Mouse (Mus musculus) lung, postnatal 25 days (tissue): ENCODE data around the gene Srms.

Experiments
- DNase-seq: peaks from one replicate; pipeline ENCODE4 v3.0.0; 2022; ENCODE audit warnings: low spot score

The Srms gene

DNA sequence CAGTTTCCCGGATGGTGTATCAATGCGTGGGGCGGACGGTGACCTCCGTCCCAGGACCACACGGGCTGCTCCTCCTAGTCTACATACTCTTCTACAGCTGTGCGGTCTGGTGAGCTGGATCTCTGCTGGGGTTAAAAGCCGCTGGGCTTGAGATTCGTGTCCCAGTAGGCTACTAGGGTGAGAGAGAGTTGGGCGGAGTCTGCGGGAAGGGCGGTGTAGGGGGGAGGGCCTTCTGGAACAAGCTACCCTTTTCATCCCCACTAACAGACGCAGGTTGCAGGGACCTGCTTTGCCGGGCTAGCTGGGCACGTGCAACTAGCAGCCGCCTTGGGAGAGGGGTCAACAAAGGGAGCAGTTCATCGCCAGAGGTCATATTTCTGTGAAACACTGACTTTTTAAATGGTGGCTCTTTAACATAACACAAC is at the start of gene Srms:
Gene Srms, minus strand, starts transcription at position 165 of the 425 bp plus-strand sequence.
- peak; percentile 71 for DNase-seq

DNA sequence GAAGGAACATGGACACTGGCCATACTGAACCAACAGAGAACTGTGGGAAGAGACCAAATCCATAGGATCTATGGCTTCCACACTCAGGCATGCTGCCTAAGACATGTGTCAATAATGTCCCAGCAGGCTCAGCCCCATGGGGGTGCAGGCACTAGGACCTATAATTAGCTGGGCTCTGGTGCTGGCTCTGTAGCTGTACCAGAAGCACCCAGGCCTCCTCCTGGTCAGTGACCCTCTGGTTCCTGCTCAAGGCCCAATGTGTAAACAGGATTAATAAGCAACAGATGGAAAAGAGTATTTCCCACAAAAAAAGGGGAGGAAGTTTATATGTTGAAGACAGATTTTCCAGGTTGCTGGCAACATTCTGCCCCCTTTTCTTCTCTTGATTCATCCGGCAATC is 40.3 kb upstream of the Srms start:
- DNase-seq: no peak

DNA sequence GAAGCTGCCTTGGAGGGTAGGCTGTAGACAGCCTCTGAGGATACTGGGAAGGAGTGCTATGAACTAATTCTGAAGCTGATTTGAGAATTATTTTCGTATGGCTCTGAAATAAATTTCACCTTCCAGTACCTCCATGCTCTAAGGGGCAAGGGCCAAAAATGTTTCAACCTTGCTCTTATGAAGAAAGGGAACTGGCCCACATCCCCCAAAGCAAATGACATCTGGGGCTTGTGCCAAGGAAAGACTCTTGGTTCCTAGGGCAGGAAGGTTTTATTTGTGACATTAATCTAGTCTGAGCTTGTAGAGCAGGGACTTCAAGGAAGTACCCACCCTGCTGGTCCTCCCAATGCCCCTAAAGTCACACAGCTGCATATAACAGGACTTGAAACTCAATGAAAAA is 38.9 kb upstream of the Srms start:
- no peak for DNase-seq

DNA sequence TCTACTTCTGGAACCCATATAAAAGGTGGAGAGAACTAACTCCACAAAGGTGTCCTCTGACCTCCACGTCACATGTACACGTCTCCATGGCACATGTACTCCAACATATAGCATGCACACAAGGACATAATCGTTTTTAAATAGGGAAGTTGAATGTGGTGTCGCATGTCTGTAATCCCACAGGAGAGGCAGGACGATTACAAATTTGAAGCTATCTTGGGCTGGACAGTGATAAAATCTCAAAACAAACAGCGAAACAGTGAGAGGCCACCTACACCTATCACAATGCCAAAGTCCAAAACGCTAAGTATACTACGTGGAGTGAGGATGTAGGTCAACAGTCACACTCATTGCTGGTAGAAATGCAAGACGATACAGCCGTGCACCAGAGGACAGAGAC is 36.2 kb upstream of the Srms start:
- DNase-seq: no peak

DNA sequence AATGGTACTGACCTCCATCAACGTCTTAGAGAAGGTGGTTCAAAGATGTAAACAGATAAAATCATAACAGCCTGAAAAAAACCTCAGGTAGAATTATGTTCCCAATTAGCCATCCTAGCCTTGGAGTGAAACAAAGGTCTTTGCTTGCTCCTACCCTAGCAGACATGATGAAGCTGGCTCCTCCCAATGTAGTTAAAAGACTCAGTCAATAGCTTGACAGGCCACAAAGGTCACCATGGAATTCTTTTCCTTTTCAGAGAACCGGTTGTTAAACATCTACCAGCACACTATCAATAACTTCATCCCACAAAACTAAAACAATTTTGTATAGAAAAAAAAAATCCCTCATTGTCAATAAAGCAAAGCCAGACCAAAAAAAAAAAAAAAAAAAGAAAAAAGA is 32.0 kb upstream of the Srms start:
- no peak for DNase-seq

DNA sequence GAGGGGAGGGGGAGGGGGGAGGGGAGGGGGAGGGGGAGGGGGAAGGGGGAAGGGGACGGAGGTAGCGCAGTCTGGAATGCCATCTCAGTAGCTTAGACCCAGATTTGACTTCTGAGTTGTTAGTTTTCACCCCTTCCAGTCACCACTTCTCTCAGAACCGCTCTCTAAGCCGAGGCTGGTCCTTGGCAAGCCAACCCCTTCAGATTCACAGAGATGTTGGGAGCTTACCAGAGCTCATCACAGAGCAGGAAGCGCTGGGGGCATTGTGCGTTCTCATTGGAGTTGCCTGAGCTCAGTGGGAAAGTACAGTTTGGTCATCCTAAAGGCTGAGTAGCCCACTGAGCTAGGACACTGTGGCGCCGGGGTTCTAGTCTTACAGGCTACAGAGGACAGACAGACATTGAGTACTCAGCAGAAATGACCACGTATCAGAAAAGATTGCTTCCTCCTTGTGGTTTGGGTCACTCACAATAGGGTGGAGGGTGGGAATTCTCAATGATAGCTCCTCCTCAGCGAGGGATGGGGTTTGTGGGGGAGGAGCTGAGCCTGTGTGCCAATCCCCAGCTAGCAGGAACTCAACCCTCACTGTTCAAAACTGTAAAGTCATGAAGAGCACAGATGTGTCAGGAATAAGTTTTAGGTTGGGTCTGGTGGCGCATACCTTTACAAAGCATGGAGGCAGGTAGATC is 30.9 kb upstream of the Srms start:
- DNase-seq: peak; percentile 69

DNA sequence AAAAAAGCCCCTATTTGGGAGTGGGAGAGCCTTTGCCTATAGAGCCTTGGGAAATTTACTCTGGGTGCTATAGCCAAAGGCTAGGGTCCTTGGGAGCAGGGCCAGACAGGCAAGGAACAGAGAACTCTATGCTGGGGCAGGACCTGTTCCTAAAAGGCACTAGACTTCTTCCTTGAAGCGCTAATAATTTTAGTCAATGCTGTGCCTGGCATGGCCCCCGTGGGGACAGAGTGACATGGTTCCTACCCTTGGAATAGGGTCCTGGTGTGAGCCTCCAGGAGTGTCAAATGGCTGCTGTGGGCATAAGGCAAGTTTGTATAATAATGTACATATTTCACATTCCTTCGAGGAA is 29.3 kb upstream of the Srms start:
- DNase-seq: no peak

DNA sequence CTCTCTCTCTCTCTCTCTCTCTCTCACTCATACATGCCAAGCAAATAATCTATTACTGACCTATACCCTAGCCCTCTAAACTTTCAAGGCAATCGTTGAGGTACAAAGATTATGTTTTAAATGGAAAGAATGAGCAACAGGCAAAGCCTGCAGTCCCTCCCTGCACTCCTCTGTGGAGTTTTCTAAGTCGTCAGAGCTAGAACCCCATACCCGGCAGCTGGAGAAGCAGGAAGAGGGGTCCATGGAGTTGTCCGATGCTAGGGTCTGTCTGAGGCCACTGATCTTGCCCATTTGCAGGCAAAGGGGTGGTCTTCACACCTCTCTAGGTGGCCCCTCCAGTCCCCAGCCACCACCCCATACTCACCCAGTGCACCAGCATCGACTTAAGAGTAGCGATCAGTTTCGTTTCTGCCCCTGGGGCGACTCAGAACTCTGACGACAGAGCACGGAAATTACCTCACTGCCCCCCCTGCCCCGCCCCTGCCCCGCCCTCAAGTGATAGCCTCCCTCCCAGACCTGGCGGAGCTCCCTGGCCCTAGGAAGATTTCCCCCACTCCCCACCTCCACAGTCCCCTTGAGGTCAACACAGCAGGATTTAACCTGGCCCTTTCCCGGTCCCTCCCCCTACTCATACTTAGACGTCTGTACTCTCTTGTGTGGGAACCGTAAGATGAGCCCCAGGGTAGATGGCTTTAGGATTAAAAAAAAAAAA is 28.8 kb upstream of the Srms start, which contains the start of gene Helz2:
Gene Helz2, minus strand, starts transcription at position 426 of the 712 bp plus-strand sequence.
- DNase-seq: peak; percentile 73

DNA sequence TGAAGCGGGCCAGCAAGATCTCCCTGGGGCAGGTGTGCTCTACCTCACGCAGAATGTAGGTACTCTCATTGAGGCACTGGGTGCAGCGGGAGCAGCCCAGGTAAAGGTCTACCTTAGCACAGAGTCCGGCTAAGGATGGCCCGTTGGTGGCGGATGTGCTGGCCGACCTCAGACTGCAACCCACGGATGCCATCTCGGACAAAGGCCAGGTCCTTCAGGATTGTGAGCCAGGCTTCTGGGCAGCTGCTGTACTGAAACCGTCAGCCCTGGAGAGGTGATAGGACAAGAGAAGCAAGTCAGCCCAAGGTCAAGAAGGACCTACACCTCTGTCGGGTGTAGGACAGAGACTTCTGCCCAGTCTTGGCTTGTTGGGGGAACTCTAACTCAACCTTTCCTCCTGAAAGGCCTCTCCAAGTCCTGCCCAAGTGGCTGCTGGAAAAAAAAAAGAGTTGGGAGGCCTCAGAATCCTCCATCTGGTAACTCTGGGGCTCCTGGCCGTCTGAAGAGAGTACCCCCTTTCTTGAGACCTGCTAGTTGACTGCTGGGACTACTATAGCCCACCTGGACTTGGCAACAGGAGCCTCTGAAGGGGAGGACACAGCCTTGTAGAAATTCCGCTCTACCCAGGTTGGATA is 27.9 kb upstream of the Srms start:
- DNase-seq: no peak

DNA sequence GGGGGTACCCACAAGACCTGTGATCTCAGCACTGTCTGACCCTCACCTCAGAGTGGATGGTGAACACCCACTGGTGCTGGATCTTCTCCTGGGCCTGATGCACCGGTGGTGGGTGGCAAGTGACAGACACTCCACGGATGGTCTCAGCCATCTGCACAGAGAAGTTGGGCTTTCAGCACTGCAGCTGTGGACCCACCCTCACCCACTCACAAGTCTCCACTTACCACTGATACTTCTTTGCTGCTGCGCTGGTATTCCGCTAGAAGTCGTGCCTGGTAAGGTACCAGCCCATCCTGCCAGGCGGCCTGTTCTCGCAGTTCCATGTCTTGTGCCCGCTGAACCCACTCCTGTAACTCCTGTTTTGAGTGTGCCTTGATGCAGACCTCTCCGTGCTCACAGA is 26.3 kb upstream of the Srms start:
- DNase-seq: no peak

DNA sequence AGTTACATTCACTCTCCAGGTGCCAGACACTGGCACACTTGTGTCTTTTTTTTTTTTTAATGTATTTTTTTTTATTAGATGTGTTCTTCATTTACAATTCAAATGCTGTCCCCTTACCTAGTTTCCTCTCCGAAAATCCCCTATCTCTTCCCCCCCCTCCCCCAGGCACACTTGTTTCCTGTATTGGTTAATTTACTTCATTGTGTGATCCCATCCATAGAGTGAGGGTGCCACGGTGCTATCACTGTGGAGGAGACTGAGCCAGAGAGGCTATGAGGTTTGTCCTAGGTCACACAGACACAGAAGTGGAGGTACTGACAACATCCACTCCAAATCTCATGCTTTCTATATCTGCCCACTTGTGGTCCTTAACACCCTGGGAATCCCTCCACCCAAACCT is 25.9 kb upstream of the Srms start:
- DNase-seq: no peak

DNA sequence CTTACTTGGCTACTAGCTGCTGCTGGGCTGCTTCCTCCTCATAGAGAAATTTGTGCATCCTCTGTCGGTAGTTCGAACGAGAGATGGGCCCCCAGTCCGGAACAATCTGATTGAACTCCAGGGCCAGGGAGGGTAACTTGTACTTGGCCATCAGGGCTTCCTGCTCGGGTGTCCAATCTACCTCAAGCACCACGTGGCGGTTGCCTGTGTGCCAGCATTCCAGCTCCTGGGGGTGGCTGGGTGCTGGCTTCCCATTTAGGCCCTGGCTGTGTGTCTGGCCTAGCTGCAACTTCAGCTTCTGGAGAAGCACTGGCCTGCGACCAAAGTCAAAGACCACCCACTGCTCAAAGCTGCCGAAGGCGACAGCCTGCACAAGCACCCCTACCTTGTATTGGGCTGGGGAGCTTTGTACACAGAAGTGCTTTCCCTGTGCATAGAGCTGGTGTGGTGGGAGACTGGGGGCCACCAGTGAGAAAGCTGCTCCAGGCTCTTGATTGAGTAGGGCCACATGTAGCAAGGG is 25.2 kb upstream of the Srms start:
- no peak for DNase-seq

DNA sequence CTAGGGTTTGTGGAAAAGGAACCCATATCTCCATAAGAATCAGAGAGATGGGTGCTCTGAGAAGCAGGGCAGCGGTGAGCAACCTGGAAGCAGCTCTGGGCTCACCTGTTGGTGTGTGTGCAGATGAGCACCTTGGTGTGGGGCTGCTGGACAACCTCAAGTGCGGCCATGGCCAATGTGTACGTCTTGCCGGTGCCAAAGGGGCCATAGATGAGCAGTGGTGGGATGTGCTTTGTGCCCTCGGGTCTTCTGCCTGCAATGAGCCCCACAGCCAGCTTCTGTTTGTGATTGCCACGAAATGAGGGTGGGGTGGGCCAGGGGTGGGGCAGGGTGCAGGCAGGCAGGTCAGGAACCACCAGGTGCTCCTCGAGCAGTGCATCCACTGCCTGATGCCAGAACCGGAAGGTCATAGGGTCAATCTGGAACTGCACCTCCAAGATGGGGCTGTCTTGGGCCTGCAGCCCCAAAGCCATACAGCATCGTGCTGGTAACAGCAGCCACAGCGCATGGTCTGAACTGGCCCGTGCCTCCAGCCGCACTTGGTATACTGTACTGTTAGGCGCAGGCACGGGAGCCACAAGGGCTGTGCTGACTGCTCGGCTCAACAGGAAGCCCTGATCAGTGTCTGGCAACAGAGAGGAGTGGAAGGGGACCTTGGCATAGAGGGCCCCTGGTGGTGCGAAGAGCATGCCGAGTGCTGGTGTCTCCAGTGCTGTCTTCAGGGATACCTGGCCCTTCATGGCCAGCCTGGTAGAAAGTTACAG is 24.4 kb upstream of the Srms start:
- DNase-seq: no peak

DNA sequence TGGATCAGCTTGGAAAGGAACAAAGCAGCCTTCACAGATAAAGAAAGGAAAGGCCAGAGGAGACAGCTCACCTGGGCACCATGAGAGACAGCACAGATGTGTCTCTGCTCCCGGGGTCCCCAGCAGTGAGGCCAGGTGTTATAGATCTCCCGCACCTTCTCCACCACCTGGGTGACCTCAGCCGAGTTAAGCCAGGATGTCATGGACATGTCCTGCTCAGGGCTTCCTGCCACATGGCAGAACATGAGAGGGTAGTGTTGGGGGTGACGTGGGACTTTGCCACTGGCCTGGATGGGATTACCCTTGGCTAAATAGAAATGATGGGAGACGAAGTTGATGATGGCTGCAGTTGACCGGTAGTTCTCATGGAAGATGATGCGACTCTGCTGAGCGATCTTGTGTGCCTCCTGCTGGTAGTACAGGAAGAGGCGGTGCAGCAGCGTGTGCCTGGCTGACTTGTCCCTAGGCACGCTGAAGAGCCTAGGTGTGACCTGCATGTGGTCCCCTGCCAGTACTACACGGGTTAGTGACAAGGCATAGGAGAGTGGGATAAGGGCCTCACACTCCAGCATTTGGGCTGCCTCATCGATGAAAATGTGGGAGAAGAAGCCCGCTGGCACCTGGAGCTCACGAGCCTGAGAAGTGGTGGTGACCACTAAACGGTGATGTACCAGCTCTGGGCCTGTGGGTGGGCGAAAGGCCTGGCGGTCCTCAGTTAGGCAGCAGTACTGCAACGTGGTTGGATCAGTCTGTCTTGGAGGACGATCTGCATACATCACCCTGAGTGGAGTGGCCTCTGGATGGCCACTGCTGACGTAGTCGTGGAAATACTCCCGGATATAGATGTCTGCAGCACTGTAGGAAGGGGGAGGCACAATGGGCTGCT is 22.9 kb upstream of the Srms start:
- no peak for DNase-seq

DNA sequence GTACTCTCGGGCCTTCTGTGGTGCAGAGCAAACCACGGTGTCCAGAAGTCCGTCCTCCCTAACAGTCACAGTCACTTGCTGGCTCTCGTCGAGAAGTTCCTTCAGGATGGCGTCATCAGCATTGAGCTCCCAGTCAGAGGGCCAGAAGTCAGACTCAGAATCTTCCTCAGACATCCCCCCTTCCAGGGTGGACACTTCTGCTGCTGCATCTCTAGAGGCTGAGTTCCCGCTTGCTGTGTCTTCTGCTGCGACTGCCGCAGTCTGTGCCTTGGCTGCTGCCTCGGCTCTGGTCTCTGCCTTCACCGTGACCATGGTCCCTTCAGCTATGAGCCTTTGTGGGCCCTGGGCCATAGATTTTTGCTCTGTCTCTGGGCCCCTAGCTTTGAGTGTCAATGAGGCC is 21.7 kb upstream of the Srms start:
- DNase-seq: no peak

DNA sequence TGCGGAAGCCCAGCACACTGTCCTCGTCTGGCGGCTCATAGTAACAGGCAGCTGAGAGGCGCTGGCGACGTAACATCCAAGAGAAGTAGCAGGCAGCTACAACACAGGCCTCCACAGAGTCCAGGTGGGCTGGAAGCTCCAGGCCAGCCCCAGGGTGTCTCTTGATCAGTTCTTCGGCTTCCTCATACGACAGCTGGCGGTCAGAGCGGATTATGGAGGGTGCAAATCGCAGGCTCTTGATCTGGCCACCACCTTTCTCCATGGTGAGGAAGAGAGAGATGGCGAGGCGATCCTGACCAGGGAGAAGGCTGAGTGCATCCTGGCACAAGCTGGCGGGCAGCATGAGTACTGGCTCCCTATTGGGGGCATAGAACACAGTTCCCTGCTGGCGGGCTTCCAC is 20.5 kb upstream of the Srms start:
- DNase-seq: no peak

DNA sequence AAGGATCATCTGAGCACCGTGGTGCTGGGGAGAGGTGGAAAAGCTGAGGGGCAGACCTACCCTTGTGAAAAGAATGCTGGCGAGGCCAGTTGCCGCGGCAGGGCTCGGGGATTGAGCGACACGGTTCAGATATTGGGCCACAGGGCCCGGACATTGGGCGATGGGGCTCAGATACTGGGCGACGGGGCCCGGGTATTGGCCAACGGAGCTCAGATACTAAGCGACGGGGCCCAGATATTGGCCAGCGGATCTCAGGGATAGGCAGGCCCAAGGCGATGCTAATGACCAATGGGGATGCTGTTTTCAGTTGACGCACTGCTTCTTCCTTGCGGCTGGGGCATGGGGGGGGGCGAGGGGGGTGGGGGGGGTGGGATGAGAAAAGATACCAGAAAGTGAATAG is 18.2 kb upstream of the Srms start:
- no peak for DNase-seq

DNA sequence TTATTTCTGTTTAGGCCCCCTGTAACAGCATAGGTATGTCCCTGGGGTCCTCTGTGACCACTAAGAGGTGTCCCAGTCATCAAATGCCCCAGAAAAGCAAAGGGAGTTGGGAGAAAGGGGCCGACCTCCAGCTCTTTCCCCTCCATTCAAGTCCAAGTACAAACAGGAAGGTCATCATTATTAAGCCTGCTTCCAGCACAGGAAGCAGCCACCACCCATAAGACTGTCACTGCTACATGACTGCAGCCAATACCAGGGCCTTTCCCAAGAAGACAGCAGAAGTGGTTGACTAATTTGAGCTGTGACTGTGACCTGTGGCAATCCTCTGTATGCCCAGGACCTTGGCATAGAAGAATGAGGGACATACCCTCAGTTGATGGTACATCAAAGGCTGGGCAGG is 15.3 kb upstream of the Srms start:
- peak; percentile 65 for DNase-seq

DNA sequence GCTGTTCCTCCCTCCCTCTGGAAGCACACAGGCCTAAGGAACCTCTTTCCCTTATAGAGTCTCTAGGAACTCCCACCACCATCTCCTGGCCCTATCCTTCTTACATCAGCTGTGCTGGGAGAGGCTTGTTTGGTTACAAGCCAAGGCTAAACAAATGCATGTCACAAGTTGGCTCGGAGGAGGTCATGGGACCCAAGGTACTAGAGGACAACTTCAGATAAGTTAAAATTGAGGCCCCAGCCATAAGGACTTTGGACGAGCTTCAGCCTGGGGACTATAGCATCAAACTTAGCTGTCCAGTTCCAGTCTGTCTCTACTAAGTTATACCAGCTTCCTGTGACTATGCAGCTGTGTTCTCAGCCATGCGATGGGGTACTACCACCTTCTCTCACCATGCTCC is 14.1 kb upstream of the Srms start:
- no peak for DNase-seq

DNA sequence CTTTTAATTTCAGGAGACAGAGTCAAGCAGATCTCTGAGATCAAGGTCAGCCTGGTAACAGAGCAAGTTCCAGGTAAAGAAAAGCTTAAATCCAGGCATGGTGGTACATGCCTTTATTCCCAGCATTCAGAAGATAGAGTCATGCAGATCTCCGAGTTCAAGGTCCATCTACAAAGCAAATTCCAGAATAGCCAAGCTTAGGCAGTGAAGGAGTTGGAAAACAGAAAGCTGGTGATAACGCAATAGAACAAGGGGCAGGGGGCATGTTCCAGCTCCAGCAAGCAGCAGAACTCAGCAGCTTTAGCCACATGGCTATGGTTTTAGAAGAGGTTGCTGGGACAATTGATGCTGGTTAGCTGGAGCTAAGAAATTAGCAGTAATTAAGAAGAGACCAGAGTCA is 12.0 kb upstream of the Srms start:
- no peak for DNase-seq

DNA sequence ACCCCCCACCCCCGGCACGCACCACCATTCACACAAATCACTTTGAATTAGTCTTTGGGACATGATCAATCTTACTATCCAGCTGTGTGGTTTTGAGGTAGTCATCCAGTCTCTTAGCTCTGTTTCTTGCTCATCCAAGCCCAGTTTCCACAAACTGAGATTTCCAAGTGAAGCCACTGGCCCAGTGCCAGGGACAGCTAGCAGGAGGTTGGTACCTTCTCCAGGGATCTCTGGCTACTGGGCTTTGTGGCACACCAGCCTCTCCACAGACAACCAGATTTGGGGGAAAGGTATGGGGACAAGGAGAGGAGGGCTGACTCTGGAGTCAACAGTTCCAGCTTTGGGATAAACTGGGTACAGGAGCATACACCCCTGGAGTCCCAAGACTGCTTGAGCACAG is 7.4 kb upstream of the Srms start:
- no peak for DNase-seq
